Mouse (Mus musculus) inflammation-experienced regulatory T-cells, adult 6 months (primary cell): Measurements from ENCODE around the gene Gm7971. TPM values are rescaled to one million over a fixed set of nuclear protein-coding genes. Genes with fewer than 3 reads are reported as not detected.
"Not testable (repeated sequence)": the region's sequence is repeated elsewhere in the genome, so short reads cannot be mapped to it uniquely, and the experiment has no call there.

Experiments
- ATAC-seq: one replicate; pipeline ENCODE4 v1.8.0; 2017
- polyA plus RNA-seq, 3 experiments: library from polyadenylated mRNA; unstranded; fragments of 100-300 nt; shearing (Covaris generic); gene quantifications; one replicate each; pipeline ENCODE4 v1.2.1; 2017

Gm7971 gene
- not detected for polyA plus RNA-seq

GRCm38 (mm10) chr5:95594775-95595174 is at the start of gene Gm7971:
Gene Gm7971, minus strand, starts transcription at chr5:95594875.
- not testable (repeated sequence) for ATAC-seq

Other genes with a start within 250 kb of the Gm7971 start
- not detected for gene D5Ertd577e, start 138.1 kb downstream of the Gm7971 start, polyA plus RNA-seq
- gene Gm3286, start 84.1 kb downstream of the Gm7971 start, polyA plus RNA-seq = not detected
- gene Gm7978, start 141.3 kb upstream of the Gm7971 start, polyA plus RNA-seq = not detected
- not detected for gene Gm7982, start 147.1 kb upstream of the Gm7971 start, polyA plus RNA-seq
- gene E330014E10Rik, start 181.1 kb upstream of the Gm7971 start, polyA plus RNA-seq = not detected